Comparison of ENCODE assay signal across 9 mouse cellular contexts in genomic region chr7:135713326-135713725, GRCm38 (mm10). TPM values are rescaled to one million over a fixed set of nuclear protein-coding genes. Genes with fewer than 3 reads are reported as not detected.
DNase-seq lines count a peak whose midpoint lies in the region; ATAC-seq and TF ChIP-seq lines count a peak whose summit lies in the region.
"Had no signal": no experiment of that assay in that cellular context is flagged by ENCODE, and none has a peak within 500 bp of the region (broad histone marks: within the 10 kb centered on the region; RNA-seq: fewer than 3 reads in every experiment).

No protein-coding gene starts in this region.

- H3K4me2 ChIP-seq in kidney, embryonic 16.5 days (replicated peaks; ENCODE audit: low read depth, low read length) = peak overlapping the region; percentile 69
- H3K4me2 ChIP-seq in hindbrain, embryonic 12.5 days (replicated peaks) = peak overlapping the region; percentile 93
- peak overlapping the region; percentile 85 for H3K4me2 ChIP-seq in liver, postnatal 0 days (ENCODE audit: low read depth, low read length)

- DNase-seq in kidney, postnatal 25 days = no peak
- no peak for DNase-seq in embryonic facial prominence, embryonic 10.5 days (ENCODE audit: low spot score)
- no peak for DNase-seq in liver, postnatal 0 days
- DNase-seq in cerebellum, adult 2 months = no peak
- no peak for DNase-seq in kidney, adult 18-20 months
- DNase-seq in urinary bladder, postnatal 14 days (ENCODE audit: low spot score) = no peak
- DNase-seq: cerebellum, adult 18-20 months had no signal

- H3K36me3 ChIP-seq in kidney, embryonic 16.5 days (ENCODE audit: insufficient read depth, low read length) = peaks cover 22% of the 10 kb centered on the region
- H3K36me3 ChIP-seq in embryonic facial prominence, embryonic 10.5 days (replicated peaks) = peaks cover 48% of the 10 kb centered on the region
- H3K36me3 ChIP-seq in hindbrain, embryonic 12.5 days = 0 out of 2 replicates have a peak, but pooled peaks cover 9% of the 10 kb centered on the region
- H3K36me3 ChIP-seq in liver, postnatal 0 days (replicated peaks; ENCODE audit: insufficient read depth, low read length) = peaks cover 42% of the 10 kb centered on the region

- no peak overlapping the region for H3K27ac ChIP-seq in kidney, embryonic 16.5 days (ENCODE audit: low read length)
- no peak overlapping the region for H3K27ac ChIP-seq in embryonic facial prominence, embryonic 10.5 days (replicated peaks)
- no peak overlapping the region for H3K27ac ChIP-seq in hindbrain, embryonic 12.5 days
- H3K27ac ChIP-seq in liver, postnatal 0 days (ENCODE audit: low read depth) = peak overlapping the region; percentile 3
- no peak overlapping the region for H3K27ac ChIP-seq in cerebellum, adult 2 months (ENCODE audit: insufficient read depth, low read length)

- H3K9me3 ChIP-seq in kidney, embryonic 16.5 days (ENCODE audit: low read length) = no peaks in the 10 kb centered on the region
- no peaks in the 10 kb centered on the region for H3K9me3 ChIP-seq in embryonic facial prominence, embryonic 10.5 days
- H3K9me3 ChIP-seq in hindbrain, embryonic 12.5 days (replicated peaks) = no peaks in the 10 kb centered on the region
- no peaks in the 10 kb centered on the region for H3K9me3 ChIP-seq in liver, postnatal 0 days (ENCODE audit: low read length)

- no peak for TF ChIP-seq POLR2A in cerebellum, adult 2 months (IDR thresholded peaks at IDR 0.05; ENCODE audit: borderline replicate concordance, insufficient read depth, low read length)

- no peak for ATAC-seq in kidney, embryonic 16.5 days (ENCODE audit: low FRiP score, low TSS enrichment)
- no peak for ATAC-seq in hindbrain, embryonic 12.5 days (ENCODE audit: low FRiP score)
- no peak for ATAC-seq in liver, postnatal 0 days

- peak overlapping the region; percentile 5 for H3K4me3 ChIP-seq in kidney, embryonic 16.5 days (ENCODE audit: low read length)
- peak overlapping the region; percentile 97 for H3K4me3 ChIP-seq in embryonic facial prominence, embryonic 10.5 days
- peak overlapping the region; percentile 69 for H3K4me3 ChIP-seq in hindbrain, embryonic 12.5 days
- H3K4me3 ChIP-seq in liver, postnatal 0 days (ENCODE audit: low read depth, low read length) = peak overlapping the region; percentile 99
- H3K4me3 ChIP-seq in cerebellum, adult 2 months (replicated peaks; ENCODE audit: insufficient read depth, low read depth, low read length) = no peak overlapping the region

- no peaks in the 10 kb centered on the region for H3K27me3 ChIP-seq in kidney, embryonic 16.5 days (ENCODE audit: insufficient read depth, low read length)
- H3K27me3 ChIP-seq in embryonic facial prominence, embryonic 10.5 days (replicated peaks; ENCODE audit: low read depth, poor library complexity, severe bottlenecking) = no peaks in the 10 kb centered on the region
- H3K27me3 ChIP-seq in hindbrain, embryonic 12.5 days = no peaks in the 10 kb centered on the region
- H3K27me3 ChIP-seq in liver, postnatal 0 days (ENCODE audit: insufficient read depth, low read length) = no peaks in the 10 kb centered on the region
- peaks cover 3% of the 10 kb centered on the region; the same call in 1 of the 2 replicates for H3K27me3 ChIP-seq in cerebellum, adult 2 months (ENCODE audit: control insufficient read depth, insufficient read depth, low read length)

- WGBS in kidney, embryonic 16.5 days = 78% methylated on average over 8 of the region's 8 CpGs
- 84% methylated on average over 8 of the region's 8 CpGs for WGBS in embryonic facial prominence, embryonic 10.5 days
- 77% methylated on average over 8 of the region's 8 CpGs for WGBS in hindbrain, embryonic 12.5 days
- WGBS in liver, postnatal 0 days (ENCODE audit: insufficient replicate concordance) = 71% methylated on average over 8 of the region's 8 CpGs
- WGBS in cerebellum, adult 2 months = 83% methylated on average over 8 of the region's 8 CpGs

- TF ChIP-seq CTCF in liver, postnatal 0 days (IDR thresholded peaks at IDR 0.05; ENCODE audit: low read depth) = no peak
- no peak for TF ChIP-seq CTCF in cerebellum, adult 2 months (IDR thresholded peaks at IDR 0.05; ENCODE audit: borderline replicate concordance, insufficient read depth, low read depth, low read length)

- peaks cover 19% of the 10 kb centered on the region for H3K4me1 ChIP-seq in kidney, embryonic 16.5 days (ENCODE audit: insufficient read depth, low read length)
- peaks cover 32% of the 10 kb centered on the region for H3K4me1 ChIP-seq in embryonic facial prominence, embryonic 10.5 days
- H3K4me1 ChIP-seq in hindbrain, embryonic 12.5 days = peaks cover 24% of the 10 kb centered on the region
- peaks cover 16% of the 10 kb centered on the region for H3K4me1 ChIP-seq in liver, postnatal 0 days (ENCODE audit: insufficient read depth)
- no peaks in the 10 kb centered on the region for H3K4me1 ChIP-seq in cerebellum, adult 2 months (ENCODE audit: control insufficient read depth, insufficient read depth, low read length)

- TF ChIP-seq EP300 in liver, postnatal 0 days (IDR thresholded peaks at IDR 0.05; ENCODE audit: low read depth) = no peak

- H3K9ac ChIP-seq in kidney, embryonic 16.5 days (replicated peaks; ENCODE audit: low read length) = no peak overlapping the region
- H3K9ac ChIP-seq in hindbrain, embryonic 12.5 days = no peak overlapping the region
- peak overlapping the region; percentile 100 for H3K9ac ChIP-seq in liver, postnatal 0 days (replicated peaks)

RNA-seq across cellular contexts. Expression of gene Mki67, which starts 2.8 kb away (rescaled TPM):
- 32.6 and 35.8 TPM in 2 replicates for polyA plus RNA-seq in kidney, embryonic 16.5 days (2015; fragmentation: Nextera tagmentation; extraction: Ambion mirVana)
- 45.7 and 46.9 TPM in 2 replicates for polyA plus RNA-seq in embryonic facial prominence, embryonic 10.5 days (2016; fragmentation: Nextera tagmentation; extraction: Ambion mirVana)
- polyA plus RNA-seq in hindbrain, embryonic 12.5 days (2016; fragmentation: Nextera tagmentation; extraction: Ambion mirVana) = 36.0 and 37.0 TPM in 2 replicates
- polyA plus RNA-seq in liver, postnatal 0 days (2015; fragmentation: Nextera tagmentation; extraction: Ambion mirVana) = 35.4 and 38.8 TPM in 2 replicates
- 0.10 TPM in 2 replicates for polyA plus RNA-seq in cerebellum, adult 2 months (2012; rRNA removed)

Comparison
In these comparisons a context has a peak if more than half of its experiments do, and no peak if none do; other contexts are left out.
1. RNA of gene Mki67, which starts 2.8 kb away (polyA plus RNA-seq): 45.7 to 46.9 TPM in embryonic facial prominence, embryonic 10.5 days, 35.4 to 38.8 TPM in liver, postnatal 0 days, 36.0 to 37.0 TPM in hindbrain, embryonic 12.5 days and 32.6 to 35.8 TPM in kidney, embryonic 16.5 days; 0.10 TPM in cerebellum, adult 2 months; every median in the first group is over 10 times any median in the second.
2. Peak in every context shown above with its lines, with median percentiles within 50 percentile points of each other: H3K4me2 ChIP-seq.